Mouse (Mus musculus): ENCODE results near the gene Krtap13-1. TPM values are rescaled to one million over a fixed set of nuclear protein-coding genes. Genes with fewer than 3 reads are reported as not detected.
"Not testable (repeated sequence)": the region's sequence is repeated elsewhere in the genome, so short reads cannot be mapped to it uniquely, and the experiment has no call there.

Gene Krtap13-1
- total RNA-seq (2021), result not detected
- long read RNA-seq, experiment 1, result 0 reads
- long read RNA-seq, experiment 2, result 0 reads

DNA sequence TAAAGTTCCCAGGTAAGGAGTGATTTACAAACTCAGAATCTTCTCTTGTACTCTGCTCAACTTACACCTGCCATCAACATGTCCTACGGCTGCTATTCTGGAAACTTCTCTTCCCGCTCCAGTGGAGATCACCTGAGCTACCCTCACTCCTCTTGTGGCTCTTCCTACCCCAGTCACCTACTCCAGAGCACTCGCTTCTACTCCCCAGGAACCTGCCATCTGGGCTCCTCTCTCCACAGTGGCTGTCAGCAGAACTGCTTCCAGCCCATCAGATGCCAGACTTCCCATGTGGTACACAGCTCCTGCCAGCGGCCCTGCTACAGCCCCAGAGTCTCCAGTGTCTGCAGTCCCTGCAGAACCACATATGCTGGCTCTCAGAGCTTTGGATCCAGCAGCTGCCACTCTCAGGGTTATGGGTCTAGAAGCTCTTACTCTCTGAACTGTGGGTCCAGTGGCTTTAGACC is at the start of gene Krtap13-1:
TSS of gene Krtap13-1 (plus strand) at position 51 of the 464 bp plus-strand sequence.
- no peak for DNase-seq

GRCm38 (mm10) chr16:88679099-88679498 is 49.6 kb upstream of the Krtap13-1 start:
- DNase-seq, result no peak

DNA sequence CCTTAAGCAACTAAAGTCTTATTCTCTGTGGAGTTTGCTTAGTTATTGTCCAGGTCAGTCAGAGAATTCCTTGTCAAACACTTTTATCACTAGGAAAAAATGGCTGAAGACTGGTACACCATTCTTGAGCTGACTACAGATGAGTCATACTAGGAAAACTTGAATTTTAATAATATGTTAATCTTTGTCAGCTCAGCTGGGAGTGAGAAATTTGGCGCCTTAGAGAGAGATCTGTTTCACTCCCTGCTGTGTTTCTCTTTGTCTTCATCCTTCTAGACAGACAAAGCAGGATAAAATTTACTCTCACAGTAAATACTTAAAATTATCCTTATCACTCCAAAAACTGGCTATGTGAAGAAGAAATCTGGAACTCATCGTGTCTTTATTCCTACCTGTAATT is 47.4 kb upstream of the Krtap13-1 start:
- no peak for DNase-seq

- DNase-seq, result no peak
Observed at GRCm38 (mm10) chr16:88696256-88696655, 32.4 kb upstream of the Krtap13-1 start.

- peak; percentile 4 for DNase-seq
Observed at GRCm38 (mm10) chr16:88701072-88701864, 27.4 kb upstream of the Krtap13-1 start.

GRCm38 (mm10) chr16:88707496-88708012 is 21.1 kb upstream of the Krtap13-1 start, which contains the start of gene 2310061N02Rik:
Gene 2310061N02Rik (minus strand): TSS chr16:88707962.
- DNase-seq, result no peak

- DNase-seq, result peak; percentile 6
Observed at GRCm38 (mm10) chr16:88710757-88711156, 17.9 kb upstream of the Krtap13-1 start.

DNA sequence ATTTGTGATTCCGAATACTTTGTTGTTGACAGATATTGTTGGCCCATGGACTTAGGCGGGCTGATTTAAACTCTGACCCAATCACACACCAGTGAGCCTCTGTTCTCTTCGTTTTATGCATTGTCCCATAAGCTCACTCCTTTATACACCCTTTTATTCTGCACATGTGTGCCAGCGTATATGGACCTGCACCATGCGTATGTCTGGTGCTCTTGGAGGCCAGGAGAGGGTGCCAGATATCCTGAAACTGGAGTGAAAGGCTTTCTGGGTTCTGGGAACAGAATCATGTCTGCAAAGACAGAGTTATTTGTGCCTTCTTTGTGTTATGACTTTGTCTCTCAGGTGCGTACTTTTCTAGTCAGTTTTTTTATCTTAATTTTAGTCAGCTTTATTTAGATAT is 17.4 kb upstream of the Krtap13-1 start:
- DNase-seq, result no peak

GRCm38 (mm10) chr16:88716549-88716948 is 12.1 kb upstream of the Krtap13-1 start:
- no peak for DNase-seq

GRCm38 (mm10) chr16:88720031-88720430 is 8.6 kb upstream of the Krtap13-1 start:
- DNase-seq, result no peak

GRCm38 (mm10) chr16:88735391-88735790 is 6.7 kb downstream of the Krtap13-1 start:
- DNase-seq, result no peak

DNA sequence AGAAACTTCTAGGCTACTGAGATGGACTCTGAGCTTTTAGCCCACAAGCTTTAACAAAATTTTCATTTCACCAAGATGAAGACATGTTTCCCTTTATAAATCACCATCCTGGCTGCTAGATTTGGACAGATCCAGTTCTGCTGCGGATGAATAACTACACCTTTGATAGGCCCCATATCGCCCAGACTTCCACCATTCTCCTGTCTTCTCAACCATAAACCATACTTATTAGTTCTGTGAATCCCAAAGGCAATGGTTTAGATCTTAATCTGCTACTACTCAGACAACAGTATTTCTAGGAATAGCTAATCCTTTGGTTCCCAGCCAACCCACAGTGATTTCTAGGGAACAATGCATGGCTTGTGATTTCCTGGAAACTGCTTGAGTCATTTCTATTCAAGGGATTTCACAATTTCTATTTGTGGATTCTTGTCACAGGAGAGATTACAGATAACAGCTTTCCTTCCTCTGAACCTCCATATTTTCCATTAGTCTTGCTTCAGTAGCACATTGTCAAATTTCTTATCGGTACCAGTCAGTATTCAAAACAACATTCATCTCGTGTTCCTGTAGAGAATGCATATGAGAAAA is 16.2 kb downstream of the Krtap13-1 start:
- DNase-seq, result no peak

- DNase-seq, result no peak
Observed at GRCm38 (mm10) chr16:88747943-88748342, 19.3 kb downstream of the Krtap13-1 start.

DNA sequence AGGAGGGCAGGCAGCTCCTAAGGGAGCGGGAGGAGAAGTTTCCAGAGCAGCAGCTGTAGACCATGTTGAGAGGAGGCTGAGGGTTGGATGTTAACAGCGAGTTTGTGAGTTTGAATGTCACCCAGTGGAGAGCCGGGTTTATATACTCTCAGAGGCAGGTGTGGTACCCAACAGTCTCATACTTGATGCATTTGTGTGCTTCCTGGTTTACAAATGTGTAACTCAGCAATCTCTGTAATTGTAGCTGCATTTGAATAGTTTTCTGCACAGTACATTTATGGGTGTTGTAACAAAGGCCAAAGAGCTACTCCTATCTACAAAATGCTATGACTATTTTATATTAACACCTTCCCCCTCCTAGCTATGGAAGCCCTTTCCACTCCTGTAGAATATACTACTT is 22.9 kb downstream of the Krtap13-1 start, which contains the start of gene Krtap13:
TSS of gene Krtap13 (minus strand) at position 101 of the 400 bp plus-strand sequence.
- not testable (repeated sequence) for DNase-seq

- not testable (repeated sequence) for DNase-seq
Observed at GRCm38 (mm10) chr16:88758547-88758946, 29.9 kb downstream of the Krtap13-1 start, which contains the start of gene 2310034C09Rik. Gene 2310034C09Rik (plus strand): TSS chr16:88758847.

DNA sequence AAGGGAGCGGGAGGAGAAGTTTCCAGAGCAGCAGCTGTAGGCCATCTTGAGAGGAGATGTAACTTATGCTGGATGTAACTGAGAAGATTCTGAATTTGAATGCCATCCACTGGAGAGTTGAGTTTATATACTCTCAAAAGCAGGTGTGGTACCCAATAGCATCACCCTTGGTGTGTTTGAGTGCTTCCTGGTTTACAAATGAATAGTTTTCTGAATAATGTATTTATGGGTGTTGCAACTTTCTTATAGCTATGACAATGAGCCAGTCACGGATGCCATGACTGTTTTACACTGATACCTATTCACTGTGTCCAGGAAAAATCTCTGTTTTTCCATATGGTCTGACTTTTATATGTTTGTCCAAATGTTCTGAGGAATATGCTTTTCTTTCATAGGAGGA is 45.4 kb downstream of the Krtap13-1 start, which contains the start of gene 2310057N15Rik:
TSS of gene 2310057N15Rik (minus strand) at position 101 of the 400 bp plus-strand sequence.
- DNase-seq, result no peak

DNA sequence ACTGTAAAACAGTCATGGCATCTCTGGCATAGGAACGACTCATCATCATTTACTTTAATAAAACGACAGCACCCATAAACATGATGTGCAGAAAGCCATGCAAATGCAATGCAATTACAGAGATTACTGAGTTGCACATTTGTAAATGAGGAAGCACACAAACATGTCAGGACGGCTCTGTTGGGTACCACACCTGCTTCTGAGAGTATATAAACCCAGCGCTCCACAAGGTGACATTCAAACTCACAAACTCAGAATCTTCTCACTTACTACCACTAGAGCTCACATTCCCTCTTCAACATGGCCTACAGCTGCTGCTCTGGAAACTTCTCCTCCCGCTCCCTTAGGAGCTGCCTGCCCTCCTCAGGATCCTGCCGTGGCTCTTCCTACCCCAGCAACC is 48.9 kb downstream of the Krtap13-1 start, which contains the start of gene Gm5965:
TSS of gene Gm5965 (plus strand) at position 301 of the 400 bp plus-strand sequence.
- no peak for DNase-seq

Other genes starting within 250 kb of the Krtap13-1 start
- gene Cldn17, start 221.9 kb upstream of the Krtap13-1 start, total RNA-seq (2021), result not detected
- gene Cldn8, start 165.7 kb upstream of the Krtap13-1 start, total RNA-seq (2021), result not detected
- not detected for gene Krtap24-1, start 116.6 kb upstream of the Krtap13-1 start, total RNA-seq (2021)
- gene 2310079G19Rik, start 101.2 kb upstream of the Krtap13-1 start, total RNA-seq (2021), result not detected
- gene Krtap26-1, start 81.1 kb upstream of the Krtap13-1 start, total RNA-seq (2021), result not detected
- not detected for gene Krtap27-1, start 57.2 kb upstream of the Krtap13-1 start, total RNA-seq (2021)
- not detected for gene 2310061N02Rik, start 20.9 kb upstream of the Krtap13-1 start, total RNA-seq (2021)
- gene Krtap13, start 22.8 kb downstream of the Krtap13-1 start, total RNA-seq (2021), result not detected
- not detected for gene 2310034C09Rik, start 30.0 kb downstream of the Krtap13-1 start, total RNA-seq (2021)
- gene 2310057N15Rik, start 45.3 kb downstream of the Krtap13-1 start, total RNA-seq (2021), result not detected
- not detected for gene Gm5965, start 49.0 kb downstream of the Krtap13-1 start, total RNA-seq (2021)
- not detected for gene Gm20741, start 83.4 kb downstream of the Krtap13-1 start, total RNA-seq (2021)
- gene Krtap15, start 91.4 kb downstream of the Krtap13-1 start, total RNA-seq (2021), result not detected
- gene Krtap14, start 97.3 kb downstream of the Krtap13-1 start, total RNA-seq (2021), result not detected
- gene Krtap19-1, start 140.5 kb downstream of the Krtap13-1 start, total RNA-seq (2021), result not detected
- not detected for gene Krtap19-2, start 145.4 kb downstream of the Krtap13-1 start, total RNA-seq (2021)
- not detected for gene Krtap19-3, start 149.2 kb downstream of the Krtap13-1 start, total RNA-seq (2021)
- gene Krtap19-4, start 156.2 kb downstream of the Krtap13-1 start, total RNA-seq (2021), result not detected
- not detected for gene Krtap19-5, start 167.6 kb downstream of the Krtap13-1 start, total RNA-seq (2021)
- gene Krtap19-9b, start 203.4 kb downstream of the Krtap13-1 start, total RNA-seq (2021), result not detected
- not detected for gene Krtap16-3, start 234.0 kb downstream of the Krtap13-1 start, total RNA-seq (2021)

All from adrenal gland, postnatal 10 days (tissue).